Mouse (Mus musculus): ENCODE measurements around the gene Mical3. TPM values are rescaled to one million over a fixed set of nuclear protein-coding genes. Genes with fewer than 3 reads are reported as not detected.
"Not testable (repeated sequence)": the region's sequence is repeated elsewhere in the genome, so short reads cannot be mapped to it uniquely, and the experiment has no call there.

Gene Mical3
- polyA plus RNA-seq, 1 experiment from 2014 or later: 11.9 TPM

DNA sequence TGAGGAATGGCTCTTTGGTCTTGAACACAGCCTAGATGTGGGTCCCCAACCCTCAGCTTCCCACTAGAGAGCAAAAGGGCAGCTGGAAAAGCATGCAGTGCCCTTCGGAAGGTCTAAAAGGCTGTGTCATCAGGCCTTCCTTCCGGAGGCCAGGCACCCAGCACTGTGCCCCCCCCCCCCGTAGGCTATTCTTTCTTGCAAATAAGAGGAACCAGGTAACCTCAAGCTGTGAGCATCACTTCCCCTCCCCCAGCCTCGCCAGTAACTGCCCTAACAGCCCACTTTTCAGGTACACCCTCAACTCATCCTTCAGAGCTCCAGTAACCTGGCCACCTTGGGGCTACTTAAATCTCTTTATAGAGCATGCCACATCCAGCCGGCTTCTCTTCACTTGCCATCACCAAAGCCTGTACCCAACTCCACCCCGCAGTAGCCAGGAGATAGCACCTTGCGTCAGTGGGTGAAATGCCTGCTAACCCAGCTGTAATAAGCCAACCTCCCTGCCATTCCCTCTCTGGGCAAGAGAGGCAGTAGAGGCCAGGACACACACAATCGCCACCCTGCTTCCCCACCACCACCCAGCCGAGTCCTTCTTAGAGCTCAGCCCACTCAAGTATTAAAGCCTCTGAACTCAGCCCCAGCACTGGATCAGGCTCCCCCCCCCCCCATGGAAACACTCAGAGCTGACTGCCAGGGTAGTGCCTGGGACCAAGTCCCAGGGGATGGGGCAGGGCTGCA is 215.7 kb downstream of the Mical3 start:
- no peaks in the 10 kb centered on the region for H3K36me3 ChIP-seq
- H3K4me2 ChIP-seq (replicated peaks): no peak overlapping the region
- no peak overlapping the region for H3K4me3 ChIP-seq
- 47% methylated on average over 9 of the region's 9 CpGs for WGBS
- peaks cover 8% of the 10 kb centered on the region; the same call in 1 of the 2 replicates for H3K27me3 ChIP-seq
- ATAC-seq (ENCODE audit: insufficient number of reproducible peaks, insufficient read depth, low FRiP score, low TSS enrichment): no peak
- no peak overlapping the region for H3K9ac ChIP-seq
- no peaks in the 10 kb centered on the region; the same call in 1 of the 2 replicates for H3K4me1 ChIP-seq
- H3K27ac ChIP-seq: no peak overlapping the region
- H3K9me3 ChIP-seq: no peaks in the 10 kb centered on the region

DNA sequence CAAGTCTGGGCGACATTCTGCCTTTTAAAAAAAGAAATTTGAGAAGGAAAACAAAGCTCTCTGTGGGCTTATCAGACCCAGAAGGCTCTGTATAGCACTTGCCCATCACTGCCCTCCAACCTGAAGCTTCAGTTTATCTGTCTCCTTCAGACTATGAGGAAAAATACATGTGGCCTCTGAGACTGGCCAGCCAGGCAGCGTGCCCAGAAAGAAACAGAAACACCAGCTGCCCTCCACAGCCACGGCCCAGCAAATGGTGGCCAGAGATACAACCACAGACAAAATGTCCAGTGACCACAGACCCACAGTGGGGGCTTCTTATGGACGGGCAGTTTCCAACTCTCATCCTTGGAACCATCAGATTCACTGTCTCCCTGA is 216.3 kb downstream of the Mical3 start:
- no peak overlapping the region for H3K9ac ChIP-seq
- H3K4me1 ChIP-seq: no peaks in the 10 kb centered on the region; the same call in 1 of the 2 replicates
- peaks cover 8% of the 10 kb centered on the region; the same call in 1 of the 2 replicates for H3K27me3 ChIP-seq
- 78% methylated on average over 4 of the region's 4 CpGs for WGBS
- no peak overlapping the region for H3K4me3 ChIP-seq
- no peak for ATAC-seq (ENCODE audit: insufficient number of reproducible peaks, insufficient read depth, low FRiP score, low TSS enrichment)
- H3K27ac ChIP-seq: no peak overlapping the region
- no peaks in the 10 kb centered on the region for H3K9me3 ChIP-seq
- no peaks in the 10 kb centered on the region for H3K36me3 ChIP-seq
- H3K4me2 ChIP-seq (replicated peaks): no peak overlapping the region

- peaks cover 8% of the 10 kb centered on the region; the same call in 1 of the 2 replicates for H3K27me3 ChIP-seq
- H3K9ac ChIP-seq: no peak overlapping the region
- H3K27ac ChIP-seq: no peak overlapping the region
- no peaks in the 10 kb centered on the region for H3K36me3 ChIP-seq
- H3K9me3 ChIP-seq: no peaks in the 10 kb centered on the region
- no peak overlapping the region for H3K4me3 ChIP-seq
- 81% methylated on average over 8 of the region's 8 CpGs for WGBS
- ATAC-seq (ENCODE audit: insufficient number of reproducible peaks, insufficient read depth, low FRiP score, low TSS enrichment): no peak
- no peak overlapping the region for H3K4me2 ChIP-seq (replicated peaks)
- no peaks in the 10 kb centered on the region; the same call in 1 of the 2 replicates for H3K4me1 ChIP-seq
Observed at GRCm38 (mm10) chr6:120913783-120914182, 217.0 kb downstream of the Mical3 start.

DNA sequence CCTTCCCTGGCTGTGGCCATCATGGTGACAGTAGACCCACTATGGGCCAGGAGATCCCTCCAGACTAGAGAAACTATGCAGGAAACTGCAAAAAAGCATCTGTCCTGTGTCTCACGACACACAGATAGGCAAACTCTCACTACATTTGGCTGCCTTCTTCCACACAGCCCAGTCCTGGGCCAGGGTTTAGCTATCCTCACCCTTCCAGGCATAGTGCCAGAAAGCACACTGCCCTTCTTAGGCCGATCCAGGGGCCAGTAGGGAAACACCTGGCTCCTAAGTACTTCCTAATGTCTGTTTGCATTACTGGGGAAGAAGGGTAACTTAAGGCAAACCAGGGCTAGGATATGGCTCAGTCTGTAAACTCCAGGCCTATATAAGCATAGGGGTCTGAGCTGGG is 217.9 kb downstream of the Mical3 start:
- H3K4me3 ChIP-seq: no peak overlapping the region
- no peak overlapping the region for H3K4me2 ChIP-seq (replicated peaks)
- no peak overlapping the region for H3K27ac ChIP-seq
- H3K9ac ChIP-seq: no peak overlapping the region
- ATAC-seq (ENCODE audit: insufficient number of reproducible peaks, insufficient read depth, low FRiP score, low TSS enrichment): no peak
- H3K36me3 ChIP-seq: no peaks in the 10 kb centered on the region
- H3K27me3 ChIP-seq: peaks cover 8% of the 10 kb centered on the region; the same call in 1 of the 2 replicates
- H3K4me1 ChIP-seq: no peaks in the 10 kb centered on the region; the same call in 1 of the 2 replicates
- no peaks in the 10 kb centered on the region for H3K9me3 ChIP-seq
- 49% methylated on average over 2 of the region's 2 CpGs for WGBS

- H3K9me3 ChIP-seq: no peaks in the 10 kb centered on the region
- H3K27ac ChIP-seq: no peak overlapping the region
- H3K27me3 ChIP-seq: peaks cover 8% of the 10 kb centered on the region; the same call in 1 of the 2 replicates
- no peak overlapping the region for H3K4me2 ChIP-seq (replicated peaks)
- no peak overlapping the region for H3K4me3 ChIP-seq
- ATAC-seq (ENCODE audit: insufficient number of reproducible peaks, insufficient read depth, low FRiP score, low TSS enrichment): no peak
- WGBS: 69% methylated on average over 13 of the region's 13 CpGs
- H3K36me3 ChIP-seq: no peaks in the 10 kb centered on the region
- no peaks in the 10 kb centered on the region; the same call in 1 of the 2 replicates for H3K4me1 ChIP-seq
- H3K9ac ChIP-seq: no peak overlapping the region
Observed at GRCm38 (mm10) chr6:120911213-120912007, 219.4 kb downstream of the Mical3 start.

GRCm38 (mm10) chr6:120909501-120909900 is 221.3 kb downstream of the Mical3 start:
- H3K27ac ChIP-seq: no peak overlapping the region
- H3K36me3 ChIP-seq: no peaks in the 10 kb centered on the region
- H3K27me3 ChIP-seq: no peaks in the 10 kb centered on the region
- no peak overlapping the region for H3K4me3 ChIP-seq
- no peaks in the 10 kb centered on the region for H3K9me3 ChIP-seq
- ATAC-seq (ENCODE audit: insufficient number of reproducible peaks, insufficient read depth, low FRiP score, low TSS enrichment): no peak
- 80% methylated on average over 3 of the region's 3 CpGs for WGBS
- no peak overlapping the region for H3K4me2 ChIP-seq (replicated peaks)
- H3K4me1 ChIP-seq: no peaks in the 10 kb centered on the region
- no peak overlapping the region for H3K9ac ChIP-seq

GRCm38 (mm10) chr6:120907876-120908597 is 222.8 kb downstream of the Mical3 start:
- H3K4me3 ChIP-seq; H3K36me3 ChIP-seq; H3K9me3 ChIP-seq; H3K27ac ChIP-seq; ATAC-seq (ENCODE audit: insufficient number of reproducible peaks, insufficient read depth, low FRiP score, low TSS enrichment); H3K27me3 ChIP-seq; H3K9ac ChIP-seq; H3K4me1 ChIP-seq; H3K4me2 ChIP-seq (replicated peaks): not testable (repeated sequence)
- WGBS: 85% methylated on average over 10 of the region's 10 CpGs

- H3K27me3 ChIP-seq: no peaks in the 10 kb centered on the region
- 93% methylated on average over 6 of the region's 6 CpGs for WGBS
- no peak for ATAC-seq (ENCODE audit: insufficient number of reproducible peaks, insufficient read depth, low FRiP score, low TSS enrichment)
- H3K9me3 ChIP-seq: no peaks in the 10 kb centered on the region
- H3K36me3 ChIP-seq: no peaks in the 10 kb centered on the region
- no peak overlapping the region for H3K9ac ChIP-seq
- no peaks in the 10 kb centered on the region for H3K4me1 ChIP-seq
- H3K4me2 ChIP-seq (replicated peaks): no peak overlapping the region
- H3K27ac ChIP-seq: no peak overlapping the region
- no peak overlapping the region for H3K4me3 ChIP-seq
Observed at GRCm38 (mm10) chr6:120906521-120906920, 224.3 kb downstream of the Mical3 start.

DNA sequence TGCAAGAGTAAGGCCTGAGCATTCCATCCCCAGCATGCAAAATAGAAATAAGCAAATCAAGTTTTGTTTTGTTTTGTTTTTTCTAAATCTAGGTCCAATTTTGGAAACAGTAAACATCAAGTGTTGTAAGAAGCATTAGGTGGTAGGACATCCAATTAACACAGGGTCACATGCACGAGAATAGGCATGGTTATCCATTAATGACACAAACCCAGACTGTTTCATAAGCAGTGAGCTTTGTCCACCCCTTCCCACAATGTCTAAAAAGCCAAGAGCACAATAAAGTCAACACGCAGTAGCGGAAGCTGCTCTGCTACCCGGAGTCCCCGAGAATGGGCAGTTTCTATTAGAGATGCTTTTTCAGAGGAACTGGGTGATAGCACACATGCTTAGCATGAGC is 225.7 kb downstream of the Mical3 start:
- H3K4me2 ChIP-seq (replicated peaks): no peak overlapping the region
- no peak for ATAC-seq (ENCODE audit: insufficient number of reproducible peaks, insufficient read depth, low FRiP score, low TSS enrichment)
- H3K4me1 ChIP-seq: no peaks in the 10 kb centered on the region
- H3K27me3 ChIP-seq: no peaks in the 10 kb centered on the region
- H3K4me3 ChIP-seq: no peak overlapping the region
- no peaks in the 10 kb centered on the region for H3K9me3 ChIP-seq
- 90% methylated on average over 5 of the region's 5 CpGs for WGBS
- no peaks in the 10 kb centered on the region for H3K36me3 ChIP-seq
- no peak overlapping the region for H3K27ac ChIP-seq
- H3K9ac ChIP-seq: no peak overlapping the region

DNA sequence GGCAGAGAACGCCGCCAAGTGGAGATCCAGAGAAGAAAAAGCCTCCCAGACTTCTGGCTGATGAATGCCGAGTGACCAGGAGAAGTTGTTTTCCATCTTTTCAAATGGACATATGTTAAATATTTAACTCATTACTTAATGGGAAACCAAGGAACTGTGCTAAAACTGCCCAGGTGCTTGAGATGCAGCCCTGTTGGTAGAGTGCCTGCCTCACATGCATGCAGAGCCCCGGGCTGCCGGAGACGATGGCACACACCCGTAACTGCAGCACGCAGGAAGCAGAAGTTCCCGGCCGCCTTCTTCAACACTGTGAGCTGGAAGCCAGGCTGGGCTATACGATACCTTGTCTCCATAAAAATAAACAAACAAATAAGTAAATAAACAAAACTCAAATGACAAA is 226.8 kb downstream of the Mical3 start:
- no peak for ATAC-seq (ENCODE audit: insufficient number of reproducible peaks, insufficient read depth, low FRiP score, low TSS enrichment)
- WGBS: 85% methylated on average over 11 of the region's 11 CpGs

GRCm38 (mm10) chr6:120903450-120903912 is 227.3 kb downstream of the Mical3 start:
- Histone ChIP-seq H3K27ac (no peak overlapping the region), H3K4me2 (replicated peaks) (no peak overlapping the region), H3K27me3 (no peaks in the 10 kb centered on the region), H3K36me3 (no peaks in the 10 kb centered on the region), H3K4me1 (no peaks in the 10 kb centered on the region), H3K4me3 (no peak overlapping the region), H3K9ac (no peak overlapping the region), H3K9me3 (no peaks in the 10 kb centered on the region)
- 57% methylated on average over 5 of the region's 5 CpGs for WGBS
- ATAC-seq (ENCODE audit: insufficient number of reproducible peaks, insufficient read depth, low FRiP score, low TSS enrichment): no peak

More for the DNA sequence above, 226.8 kb downstream of the Mical3 start:
- Histone ChIP-seq H3K27me3 (no peaks in the 10 kb centered on the region), H3K9ac (no peak overlapping the region), H3K4me2 (replicated peaks) (no peak overlapping the region), H3K9me3 (no peaks in the 10 kb centered on the region), H3K36me3 (no peaks in the 10 kb centered on the region), H3K27ac (no peak overlapping the region), H3K4me3 (no peak overlapping the region), H3K4me1 (no peaks in the 10 kb centered on the region)

Data from embryonic facial prominence, embryonic 12.5 days (tissue).